Mouse (Mus musculus) liver, embryonic 14.5 days (tissue): ENCODE results near the gene Ralgapa2.

Experiments used
- CTCF ChIP-seq: IDR thresholded peaks from 2 replicates; pipeline ENCODE4 v1.5.1; 2016; ENCODE audit warnings: antibody characterized with exemption, low read depth, control low read depth
- EP300 ChIP-seq: IDR thresholded peaks from 2 replicates; pipeline ENCODE4 v1.6.1; 2016; ENCODE audit warnings: antibody characterized with exemption, low read depth

GRCm38 (mm10) chr2:146231485-146231884, 280.7 kb downstream of the Ralgapa2 start:
- no peak for TF ChIP-seq CTCF
- no peak for TF ChIP-seq EP300
